Comparison of ENCODE assay signal across 8 mouse cellular contexts in the genomic region with DNA sequence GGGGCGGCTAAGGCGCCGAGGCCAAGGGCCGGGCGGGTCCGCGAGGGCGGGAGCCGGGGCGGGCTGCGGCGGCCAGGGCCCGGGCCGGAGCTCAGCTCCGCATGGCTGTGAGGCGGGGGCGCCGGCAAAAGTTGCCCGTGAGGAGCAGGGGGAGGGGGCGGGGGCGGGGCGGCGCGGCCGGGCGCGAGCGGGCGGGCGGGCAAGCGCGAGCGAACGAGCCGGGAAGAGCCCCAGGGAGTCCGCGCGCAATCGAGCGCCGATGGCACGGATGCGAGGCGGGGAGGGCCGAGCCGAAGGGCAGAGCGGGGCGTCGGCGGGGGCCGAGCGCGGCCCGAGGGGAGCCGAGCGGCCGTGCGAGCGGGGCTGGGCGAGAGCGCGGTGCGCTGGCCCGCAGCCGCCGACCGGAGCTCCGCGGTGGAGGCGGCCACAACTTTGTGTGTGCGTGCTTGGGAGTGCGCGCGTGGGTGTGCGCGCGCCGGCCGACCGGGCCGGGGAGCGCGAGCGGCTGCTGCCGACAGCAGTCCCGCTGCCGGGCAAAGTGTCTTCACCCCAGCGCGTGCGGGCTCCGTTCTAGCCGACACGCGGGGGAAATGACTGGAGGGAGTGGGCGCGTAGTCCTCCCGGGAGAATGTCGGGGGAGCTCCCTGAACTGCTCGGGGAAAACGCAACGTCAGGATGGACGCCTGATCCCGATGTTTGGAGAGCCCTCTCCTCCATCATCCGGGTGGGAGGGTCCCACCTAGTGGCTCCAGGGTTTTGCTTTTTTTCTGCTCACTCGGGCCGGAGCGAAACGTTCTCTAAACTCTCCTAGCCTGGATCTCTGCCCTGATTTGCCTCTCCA. TPM values are rescaled to one million over a fixed set of nuclear protein-coding genes. Genes with fewer than 3 reads are reported as not detected.
DNase-seq lines count a peak whose midpoint lies in the region; ATAC-seq lines count a peak whose summit lies in the region.

A gene (minus strand): TSS at position 95 of the 841 bp plus-strand sequence.

- H3K9me3 ChIP-seq in heart, embryonic 12.5 days (replicated peaks) = no peaks in the 10 kb centered on the region
- H3K9me3 ChIP-seq in kidney, embryonic 16.5 days (ENCODE audit: low read length) = no peaks in the 10 kb centered on the region
- H3K9me3 ChIP-seq in liver, embryonic 11.5 days (ENCODE audit: control insufficient read depth, low read length) = no peaks in the 10 kb centered on the region

- peaks cover 3% of the 10 kb centered on the region; the same call in 1 of the 2 replicates for H3K4me1 ChIP-seq in brown adipose tissue, adult 24 weeks (ENCODE audit: control insufficient read depth, insufficient read depth, insufficient read length, low read length)
- H3K4me1 ChIP-seq in heart, embryonic 12.5 days (replicated peaks) = peaks cover 17% of the 10 kb centered on the region
- peaks cover 28% of the 10 kb centered on the region for H3K4me1 ChIP-seq in kidney, embryonic 16.5 days (ENCODE audit: insufficient read depth, low read length)
- peaks cover 30% of the 10 kb centered on the region for H3K4me1 ChIP-seq in liver, embryonic 11.5 days (replicated peaks; ENCODE audit: control insufficient read depth, insufficient read depth, low read length)

- 2% methylated on average over 102 of the region's 108 CpGs for WGBS in heart, embryonic 12.5 days
- WGBS in kidney, embryonic 16.5 days = under 1% methylated on average over 76 of the region's 108 CpGs
- under 1% methylated on average over 96 of the region's 108 CpGs for WGBS in liver, embryonic 11.5 days

- peak within 1 kb of the TSS; percentile 84 for H3K4me2 ChIP-seq in heart, embryonic 12.5 days
- H3K4me2 ChIP-seq in kidney, embryonic 16.5 days (replicated peaks; ENCODE audit: low read depth, low read length) = peak within 1 kb of the TSS; percentile 69
- peak within 1 kb of the TSS; percentile 90 for H3K4me2 ChIP-seq in liver, embryonic 11.5 days

- peak; percentile 89 for DNase-seq in CD4-positive, CD25-positive, alpha-beta regulatory T cell, adult 2 months (ENCODE audit: low read depth, low spot score)
- DNase-seq in liver, embryonic 11.5 days (ENCODE audit: low spot score) = peak; percentile 85
- DNase-seq in naive thymus-derived CD4-positive, alpha-beta T cell, adult 2 months (ENCODE audit: low read depth) = peak; percentile 83
- DNase-seq in splenic B cell, adult 2 months (ENCODE audit: low read depth, low spot score) = peak; percentile 82

- H3K9ac ChIP-seq in heart, embryonic 12.5 days = peak within 1 kb of the TSS; percentile 87
- H3K9ac ChIP-seq in kidney, embryonic 16.5 days (replicated peaks; ENCODE audit: low read length) = peak within 1 kb of the TSS; percentile 99
- H3K9ac ChIP-seq in liver, embryonic 11.5 days (ENCODE audit: low read depth, low read length) = peak within 1 kb of the TSS; percentile 99

- peak within 1 kb of the TSS; percentile 78 for H3K27ac ChIP-seq in brown adipose tissue, adult 24 weeks (replicated peaks; ENCODE audit: low read depth, low read length)
- H3K27ac ChIP-seq in heart, embryonic 12.5 days (ENCODE audit: poor library complexity, severe bottlenecking) = peak within 1 kb of the TSS; percentile 75
- peak within 1 kb of the TSS; percentile 91 for H3K27ac ChIP-seq in kidney, embryonic 16.5 days (ENCODE audit: low read length)
- peak within 1 kb of the TSS; percentile 99 for H3K27ac ChIP-seq in liver, embryonic 11.5 days (ENCODE audit: low read depth, low read length)

- H3K4me3 ChIP-seq in brown adipose tissue, adult 24 weeks (ENCODE audit: insufficient read depth, low read depth, low read length) = peak within 1 kb of the TSS; percentile 98
- H3K4me3 ChIP-seq in heart, embryonic 12.5 days = peak within 1 kb of the TSS; percentile 67
- H3K4me3 ChIP-seq in kidney, embryonic 16.5 days (ENCODE audit: low read length) = peak within 1 kb of the TSS; percentile 98
- H3K4me3 ChIP-seq in liver, embryonic 11.5 days (ENCODE audit: low read depth, low read length) = peak within 1 kb of the TSS; percentile 100

- no peaks in the 10 kb centered on the region for H3K27me3 ChIP-seq in heart, embryonic 12.5 days (replicated peaks)
- no peaks in the 10 kb centered on the region for H3K27me3 ChIP-seq in kidney, embryonic 16.5 days (ENCODE audit: insufficient read depth, low read length)
- H3K27me3 ChIP-seq in liver, embryonic 11.5 days (replicated peaks; ENCODE audit: control insufficient read depth, insufficient read depth, low read length) = 0 out of 2 replicates have a peak, but pooled peaks cover 2% of the 10 kb centered on the region
- no peaks in the 10 kb centered on the region for H3K27me3 ChIP-seq in splenic B cell, adult 2 months (ENCODE audit: control insufficient read depth, insufficient read depth, low read length, poor library complexity, severe bottlenecking)

- no peaks in the 10 kb centered on the region for H3K36me3 ChIP-seq in heart, embryonic 12.5 days
- no peaks in the 10 kb centered on the region for H3K36me3 ChIP-seq in kidney, embryonic 16.5 days (ENCODE audit: insufficient read depth, low read length)
- H3K36me3 ChIP-seq in liver, embryonic 11.5 days (ENCODE audit: control insufficient read depth, insufficient read depth, low read length) = no peaks in the 10 kb centered on the region
- H3K36me3 ChIP-seq in splenic B cell, adult 2 months (ENCODE audit: control insufficient read depth, insufficient read depth, low read length, poor library complexity, severe bottlenecking) = no peaks in the 10 kb centered on the region

- ATAC-seq in erythroid progenitor cell, adult 5-6 weeks (replicated peaks; ENCODE audit: low FRiP score, poor library complexity, severe bottlenecking) = peak; percentile 68
- peak; percentile 93 for ATAC-seq in heart, embryonic 12.5 days (ENCODE audit: insufficient number of reproducible peaks, low FRiP score)
- ATAC-seq in kidney, embryonic 16.5 days (ENCODE audit: low FRiP score, low TSS enrichment) = peak; percentile 96
- peak; percentile 87 for ATAC-seq in liver, embryonic 11.5 days (replicated peaks; ENCODE audit: low FRiP score)

RNA-seq across cellular contexts. Expression of the gene that starts here (rescaled TPM):
- polyA plus RNA-seq in brown adipose tissue, adult 24 weeks (2012; ENCODE audit: insufficient read depth, insufficient read length, missing spikeins) = 23.7 and 63.9 TPM in 2 replicates
- total RNA-seq in erythroid progenitor cell, adult 5-6 weeks (2015; ENCODE audit: low replicate concordance) = 274 and 280 TPM in 2 replicates
- 160 and 174 TPM in 2 replicates for total RNA-seq in erythroid progenitor cell, adult 5-6 weeks (2017; ENCODE audit: low replicate concordance)
- polyA plus RNA-seq in heart, embryonic 12.5 days (2016; fragmentation: Nextera tagmentation; extraction: Ambion mirVana) = 12.5 and 15.2 TPM in 2 replicates
- polyA plus RNA-seq in kidney, embryonic 16.5 days (2015; fragmentation: Nextera tagmentation; extraction: Ambion mirVana) = 28.0 and 32.8 TPM in 2 replicates
- 21.4 and 27.4 TPM in 2 replicates for polyA plus RNA-seq in liver, embryonic 11.5 days (2014; fragmentation: Nextera tagmentation; extraction: Ambion mirVana)

Comparison
In these comparisons a context has a peak if more than half of its experiments do, and no peak if none do; other contexts are left out.
1. Peak in every context shown above with its lines: DNase-seq, ATAC-seq, H3K4me3 ChIP-seq and H3K27ac ChIP-seq.